ENCODE assay signal across 11 mouse cellular contexts in genomic region chr1:131090261-131090660, GRCm38 (mm10). TPM values are rescaled to one million over a fixed set of nuclear protein-coding genes. Genes with fewer than 3 reads are reported as not detected.
DNase-seq lines count a peak whose midpoint lies in the region; ATAC-seq and TF ChIP-seq lines count a peak whose summit lies in the region.
"Had no signal": no experiment of that assay in that cellular context is flagged by ENCODE, and none has a peak within 500 bp of the region (broad histone marks: within the 10 kb centered on the region; RNA-seq: fewer than 3 reads in every experiment).

No protein-coding gene starts in this region.

- no peaks in the 10 kb centered on the region for H3K27me3 ChIP-seq in forebrain, embryonic 10.5 days (ENCODE audit: poor library complexity, severe bottlenecking)
- no peaks in the 10 kb centered on the region for H3K27me3 ChIP-seq in forebrain, postnatal 0 days (ENCODE audit: insufficient read depth, low read length)
- H3K27me3 ChIP-seq in lung, postnatal 0 days (replicated peaks; ENCODE audit: insufficient read depth, low read length) = no peaks in the 10 kb centered on the region
- H3K27me3 ChIP-seq in intestine, embryonic 16.5 days (replicated peaks; ENCODE audit: control insufficient read depth, insufficient read depth, low read length) = no peaks in the 10 kb centered on the region
- no peaks in the 10 kb centered on the region for H3K27me3 ChIP-seq in stomach, embryonic 15.5 days (replicated peaks)
- H3K27me3 ChIP-seq: limb, embryonic 15.5 days; neural tube, embryonic 13.5 days had no signal

- no peak for ATAC-seq in forebrain, postnatal 0 days
- 0 out of 2 replicates have a peak, but pooled peaks have one; percentile 9 for ATAC-seq in lung, postnatal 0 days
- ATAC-seq in intestine, embryonic 16.5 days = no peak
- ATAC-seq in stomach, embryonic 15.5 days (ENCODE audit: insufficient read depth, low FRiP score, low read depth) = no peak

- peaks cover 93% of the 10 kb centered on the region for H3K4me1 ChIP-seq in forebrain, embryonic 10.5 days
- H3K4me1 ChIP-seq in forebrain, postnatal 0 days (ENCODE audit: insufficient read depth) = peaks cover 15% of the 10 kb centered on the region
- H3K4me1 ChIP-seq in lung, postnatal 0 days (ENCODE audit: insufficient read depth, low read depth, low read length) = peaks cover 68% of the 10 kb centered on the region
- peaks cover 75% of the 10 kb centered on the region for H3K4me1 ChIP-seq in intestine, embryonic 16.5 days (ENCODE audit: control insufficient read depth, insufficient read depth, low read length)
- peaks cover 79% of the 10 kb centered on the region for H3K4me1 ChIP-seq in stomach, embryonic 15.5 days

- H3K4me2 ChIP-seq in forebrain, postnatal 0 days (ENCODE audit: low read depth) = no peak overlapping the region
- peak overlapping the region; percentile 22; the same call in 1 of the 2 replicates for H3K4me2 ChIP-seq in lung, postnatal 0 days (replicated peaks; ENCODE audit: low read depth, low read length)
- H3K4me2 ChIP-seq in intestine, embryonic 16.5 days (ENCODE audit: low read depth, low read length) = no peak overlapping the region
- H3K4me2 ChIP-seq in stomach, embryonic 15.5 days = no peak overlapping the region
- H3K4me2 ChIP-seq: limb, embryonic 15.5 days; neural tube, embryonic 13.5 days had no signal

- H3K27ac ChIP-seq in forebrain, embryonic 10.5 days = 0 out of 2 replicates have a peak overlapping the region, but pooled peaks have one; percentile 51
- no peak overlapping the region for H3K27ac ChIP-seq in forebrain, postnatal 0 days (ENCODE audit: low read depth, low read length)
- H3K27ac ChIP-seq in lung, postnatal 0 days (ENCODE audit: low read length) = peak overlapping the region; percentile 69
- H3K27ac ChIP-seq in intestine, embryonic 16.5 days (ENCODE audit: low read length) = no peak overlapping the region
- 0 out of 2 replicates have a peak overlapping the region, but pooled peaks have one; percentile 27 for H3K27ac ChIP-seq in stomach, embryonic 15.5 days
- H3K27ac ChIP-seq: limb, embryonic 15.5 days had no signal

- no peaks in the 10 kb centered on the region for H3K9me3 ChIP-seq in forebrain, embryonic 10.5 days
- no peaks in the 10 kb centered on the region for H3K9me3 ChIP-seq in forebrain, postnatal 0 days (ENCODE audit: low read length)
- H3K9me3 ChIP-seq in lung, postnatal 0 days (ENCODE audit: low read length) = no peaks in the 10 kb centered on the region
- H3K9me3 ChIP-seq in intestine, embryonic 16.5 days (ENCODE audit: control insufficient read depth, low read length) = no peaks in the 10 kb centered on the region
- no peaks in the 10 kb centered on the region for H3K9me3 ChIP-seq in stomach, embryonic 15.5 days
- H3K9me3 ChIP-seq: limb, embryonic 15.5 days; neural tube, embryonic 13.5 days had no signal

- no peak for TF ChIP-seq EP300 in lung, postnatal 0 days (IDR thresholded peaks at IDR 0.05)

- H3K36me3 ChIP-seq in forebrain, embryonic 10.5 days (replicated peaks) = 0 out of 2 replicates have a peak, but pooled peaks cover 7% of the 10 kb centered on the region
- H3K36me3 ChIP-seq in forebrain, postnatal 0 days (ENCODE audit: insufficient read depth) = no peaks in the 10 kb centered on the region
- no peaks in the 10 kb centered on the region for H3K36me3 ChIP-seq in lung, postnatal 0 days (ENCODE audit: insufficient read depth, low read length)
- H3K36me3 ChIP-seq in intestine, embryonic 16.5 days (ENCODE audit: control insufficient read depth, insufficient read depth, low read length) = no peaks in the 10 kb centered on the region
- no peaks in the 10 kb centered on the region for H3K36me3 ChIP-seq in stomach, embryonic 15.5 days
- H3K36me3 ChIP-seq: limb, embryonic 15.5 days; neural tube, embryonic 13.5 days had no signal

- 89% methylated on average over 5 of the region's 5 CpGs for WGBS in forebrain, embryonic 10.5 days
- WGBS in forebrain, postnatal 0 days = 83% methylated on average over 5 of the region's 5 CpGs
- WGBS in lung, postnatal 0 days = 32% methylated on average over 5 of the region's 5 CpGs
- WGBS in intestine, embryonic 16.5 days = 64% methylated on average over 5 of the region's 5 CpGs
- 59% methylated on average over 5 of the region's 5 CpGs for WGBS in stomach, embryonic 15.5 days

- DNase-seq in forebrain, embryonic 10.5 days (ENCODE audit: extremely low spot score, low spot score) = no peak
- no peak for DNase-seq in forebrain, postnatal 0 days
- DNase-seq in lung, postnatal 0 days (ENCODE audit: low spot score) = peak; percentile 50
- no peak for DNase-seq in lung, adult 18-20 months
- DNase-seq in yolk sac, embryonic 10.5 days (ENCODE audit: low spot score) = no peak
- DNase-seq in cerebellum, adult 18-20 months = no peak
- DNase-seq: kidney, adult 11 months had no signal

- H3K9ac ChIP-seq in forebrain, postnatal 0 days = no peak overlapping the region
- no peak overlapping the region for H3K9ac ChIP-seq in lung, postnatal 0 days (replicated peaks; ENCODE audit: low read depth)
- 0 out of 2 replicates have a peak overlapping the region, but pooled peaks have one; percentile 34 for H3K9ac ChIP-seq in intestine, embryonic 16.5 days (ENCODE audit: low read depth, low read length)
- H3K9ac ChIP-seq in stomach, embryonic 15.5 days = no peak overlapping the region
- H3K9ac ChIP-seq: limb, embryonic 15.5 days; neural tube, embryonic 13.5 days had no signal

- H3K4me3 ChIP-seq in forebrain, embryonic 10.5 days = no peak overlapping the region
- no peak overlapping the region for H3K4me3 ChIP-seq in forebrain, postnatal 0 days (ENCODE audit: low read depth, low read length)
- H3K4me3 ChIP-seq in lung, postnatal 0 days (ENCODE audit: low read depth, low read length) = no peak overlapping the region
- H3K4me3 ChIP-seq in intestine, embryonic 16.5 days (ENCODE audit: low read length) = no peak overlapping the region
- no peak overlapping the region for H3K4me3 ChIP-seq in stomach, embryonic 15.5 days (replicated peaks)
- H3K4me3 ChIP-seq: limb, embryonic 15.5 days; neural tube, embryonic 13.5 days had no signal

- TF ChIP-seq CTCF in forebrain, postnatal 0 days (IDR thresholded peaks at IDR 0.05; ENCODE audit: low read depth) = no peak
- TF ChIP-seq CTCF in lung, postnatal 0 days (IDR thresholded peaks at IDR 0.05) = no peak

RNA-seq across cellular contexts. Expression of gene Mapkapk2, which starts 7.4 kb away (rescaled TPM):
- 41.1 and 41.3 TPM in 2 replicates for polyA plus RNA-seq in forebrain, embryonic 10.5 days (2016; fragmentation: Nextera tagmentation; extraction: Ambion mirVana)
- 47.9 and 57.3 TPM in 2 replicates for total RNA-seq in forebrain, postnatal 0 days (2014; rRNA removed)
- 18.0 and 18.3 TPM in 2 replicates for polyA plus RNA-seq in forebrain, postnatal 0 days (2015; fragmentation: Nextera tagmentation; extraction: Ambion mirVana)
- polyA plus RNA-seq in lung, postnatal 0 days (2015; fragmentation: Nextera tagmentation; extraction: Ambion mirVana) = 62.4 and 65.0 TPM in 2 replicates
- polyA plus RNA-seq in intestine, embryonic 16.5 days (2015; fragmentation: Nextera tagmentation; extraction: Ambion mirVana) = 13.1 and 23.5 TPM in 2 replicates
- polyA plus RNA-seq in stomach, embryonic 15.5 days (2015; fragmentation: Nextera tagmentation; extraction: Ambion mirVana) = 45.8 and 49.5 TPM in 2 replicates

RNA-seq across cellular contexts. Expression of gene Dyrk3, which starts 47.9 kb away (rescaled TPM):
- 13.3 and 15.5 TPM in 2 replicates for polyA plus RNA-seq in forebrain, embryonic 10.5 days (2016; fragmentation: Nextera tagmentation; extraction: Ambion mirVana)
- total RNA-seq in forebrain, postnatal 0 days (2014; rRNA removed) = 14.3 and 16.9 TPM in 2 replicates
- polyA plus RNA-seq in forebrain, postnatal 0 days (2015; fragmentation: Nextera tagmentation; extraction: Ambion mirVana) = 17.7 and 19.1 TPM in 2 replicates
- 3.4 and 4.7 TPM in 2 replicates for polyA plus RNA-seq in lung, postnatal 0 days (2015; fragmentation: Nextera tagmentation; extraction: Ambion mirVana)
- 2.3 and 2.4 TPM in 2 replicates for polyA plus RNA-seq in intestine, embryonic 16.5 days (2015; fragmentation: Nextera tagmentation; extraction: Ambion mirVana)
- 4.7 and 5.4 TPM in 2 replicates for polyA plus RNA-seq in stomach, embryonic 15.5 days (2015; fragmentation: Nextera tagmentation; extraction: Ambion mirVana)

Comparison
In these comparisons a context has a peak if more than half of its experiments do, and no peak if none do; other contexts are left out.
1. H3K27ac ChIP-seq: peak in forebrain, embryonic 10.5 days (single experiment), lung, postnatal 0 days (single experiment) and stomach, embryonic 15.5 days (single experiment); none in forebrain, postnatal 0 days (single experiment) and intestine, embryonic 16.5 days (single experiment).